Mouse (Mus musculus) forebrain, embryonic 11.5 days (tissue): Measurements from ENCODE around the gene Dnajb1. TPM values are rescaled to one million over a fixed set of nuclear protein-coding genes. Genes with fewer than 3 reads are reported as not detected.

Source experiments
- ATAC-seq: fragments of 200-750 bp; cut with Nextera tagmentation; replicated peaks from 2 replicates; pipeline ENCODE4 v1.8.0; 2017; ENCODE audit warnings: moderate TSS enrichment; ENCODE audit not compliant: low FRiP score
- DNase-seq: peaks from one replicate; pipeline ENCODE4 v3.0.0-alpha.2; 2017; ENCODE audit warnings: low spot score
- H3K27ac ChIP-seq: fragments of 300-500 bp; sonication (generic); 2 replicates; pipeline ENCODE4 v1.5.1; 2014; ENCODE audit warnings: low read depth, low read length
- H3K27me3 ChIP-seq: fragments of 300-500 bp; sonication (generic); 2 replicates; pipeline ENCODE4 v1.6.1; 2014; ENCODE audit warnings: mild to moderate bottlenecking, low read length, mixed read lengths; ENCODE audit not compliant: control insufficient read depth, insufficient read depth
- H3K36me3 ChIP-seq: fragments of 300-500 bp; sonication (generic); 2 replicates; pipeline ENCODE4 v1.6.1; 2014; ENCODE audit warnings: mild to moderate bottlenecking, low read length, moderate library complexity, mixed read lengths; ENCODE audit not compliant: control insufficient read depth, insufficient read depth
- H3K4me1 ChIP-seq: fragments of 300-500 bp; sonication (generic); replicated peaks from 2 replicates; pipeline ENCODE4 v1.6.1; 2014; ENCODE audit warnings: low read length, mixed read lengths; ENCODE audit not compliant: control insufficient read depth, insufficient read depth
- H3K4me2 ChIP-seq: fragments of 300-500 bp; sonication (generic); 2 replicates; pipeline ENCODE4 v1.6.1; 2014; ENCODE audit warnings: low read depth, mild to moderate bottlenecking, low read length, moderate library complexity, mixed read lengths; ENCODE audit not compliant: severe bottlenecking
- H3K4me3 ChIP-seq: fragments of 300-500 bp; sonication (generic); 2 replicates; pipeline ENCODE4 v1.5.1; 2014; ENCODE audit warnings: low read depth, low read length
- H3K9ac ChIP-seq: fragments of 300-500 bp; sonication (generic); 2 replicates; pipeline ENCODE4 v1.6.1; 2014; ENCODE audit warnings: low read length
- H3K9me3 ChIP-seq: fragments of 300-500 bp; sonication (generic); 2 replicates; pipeline ENCODE4 v1.6.1; 2016; ENCODE audit warnings: low read length, mixed read lengths; ENCODE audit not compliant: control insufficient read depth
- WGBS: fragments of 180-500 bp; shearing (Covaris S2); extraction: QIAGEN DNeasy Blood & Tissue Kit; methylation state at CpG from one replicate; pipeline ENCODE4 v1.1.7; 2014; 5-methylcytosine and 5-hydroxymethylcytosine counted together
- polyA plus RNA-seq: library from polyadenylated mRNA; unstranded; fragments of >200 nt; fragmentation: Nextera tagmentation; extraction: Ambion mirVana; gene quantifications from 2 replicates; pipeline ENCODE4 v1.2.1, GENCODE M21; 2014

Dnajb1 gene
- polyA plus RNA-seq, 1 experiment from 2014 or later: 73.8 TPM

DNA sequence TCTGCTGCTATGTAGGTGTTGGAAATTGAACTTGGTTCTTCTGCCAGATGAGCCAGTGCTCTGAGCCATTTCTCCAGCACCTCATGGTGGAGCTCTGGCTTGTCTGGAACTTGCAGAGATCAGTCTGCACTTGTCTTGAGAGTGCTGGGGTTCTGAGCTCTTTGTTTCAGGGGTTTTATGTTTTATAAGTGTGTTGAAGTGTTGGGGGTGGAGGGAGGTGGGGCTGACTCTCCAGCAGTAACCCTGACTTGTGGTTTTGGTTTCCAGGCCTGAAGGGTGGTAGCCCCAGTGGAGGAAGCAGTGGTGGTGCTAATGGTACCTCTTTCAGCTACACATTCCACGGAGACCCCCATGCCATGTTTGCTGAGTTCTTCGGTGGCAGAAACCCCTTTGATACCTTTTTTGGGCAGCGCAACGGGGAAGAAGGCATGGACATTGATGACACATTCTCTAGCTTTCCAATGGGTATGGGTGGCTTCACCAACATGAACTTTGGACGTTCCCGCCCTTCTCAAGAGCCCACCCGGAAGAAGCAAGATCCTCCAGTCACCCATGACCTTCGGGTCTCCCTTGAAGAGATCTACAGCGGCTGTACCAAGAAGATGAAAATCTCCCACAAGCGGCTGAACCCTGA lies 1.7 kb downstream of the Dnajb1 start:
- peak overlapping the region; percentile 74; the same call in 1 of the 2 replicates for H3K9ac ChIP-seq
- no peak for ATAC-seq
- H3K4me3 ChIP-seq: peak overlapping the region; percentile 79
- no peak overlapping the region for H3K27ac ChIP-seq
- WGBS: 96% methylated on average over 10 of the region's 10 CpGs
- peaks cover 18% of the 10 kb centered on the region for H3K36me3 ChIP-seq
- peaks cover 5% of the 10 kb centered on the region for H3K4me1 ChIP-seq
- DNase-seq: peak; percentile 44
- H3K27me3 ChIP-seq: no peaks in the 10 kb centered on the region
- peak overlapping the region; percentile 82 for H3K4me2 ChIP-seq
- H3K9me3 ChIP-seq: no peaks in the 10 kb centered on the region

DNA sequence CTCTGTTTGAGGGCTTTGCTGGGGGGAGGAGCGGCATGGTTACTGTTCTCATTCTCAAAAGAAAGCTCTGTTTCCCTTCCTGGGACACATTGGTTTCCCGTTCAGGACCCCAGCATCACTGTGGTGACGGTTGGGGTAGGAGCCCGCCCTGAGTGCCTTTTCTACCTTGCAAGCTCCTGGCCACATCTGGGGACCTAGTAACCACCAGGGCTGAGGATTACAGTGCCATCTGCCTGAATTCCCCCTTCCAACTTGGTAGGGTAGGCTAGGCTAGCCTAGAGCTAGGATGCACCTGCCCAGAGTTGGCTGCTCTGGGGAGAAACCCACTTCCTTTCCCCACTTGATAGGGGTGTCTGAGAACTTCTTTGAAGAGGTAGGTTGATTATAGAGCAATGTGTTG lies 3.9 kb downstream of the Dnajb1 start:
- peak; percentile 39 for DNase-seq
- peaks cover 18% of the 10 kb centered on the region for H3K36me3 ChIP-seq

GRCm38 (mm10) chr8:83613695-83614094 lies 5.7 kb downstream of the Dnajb1 start:
- no peak overlapping the region for H3K9ac ChIP-seq
- no peak overlapping the region for H3K27ac ChIP-seq
- H3K36me3 ChIP-seq: peaks cover 18% of the 10 kb centered on the region
- H3K4me2 ChIP-seq: no peak overlapping the region
- WGBS: 98% methylated on average over 4 of the region's 4 CpGs
- H3K9me3 ChIP-seq: no peaks in the 10 kb centered on the region
- H3K4me1 ChIP-seq: peaks cover 5% of the 10 kb centered on the region
- ATAC-seq (no peak), DNase-seq (peak; percentile 36)
- no peak overlapping the region for H3K4me3 ChIP-seq
- H3K27me3 ChIP-seq: no peaks in the 10 kb centered on the region

More for the DNA sequence above, 3.9 kb downstream of the Dnajb1 start:
- WGBS: 97% methylated on average over 4 of the region's 4 CpGs
- H3K27ac ChIP-seq: no peak overlapping the region
- H3K4me3 ChIP-seq: no peak overlapping the region
- no peak overlapping the region for H3K4me2 ChIP-seq
- ATAC-seq: no peak
- no peaks in the 10 kb centered on the region for H3K27me3 ChIP-seq
- peaks cover 5% of the 10 kb centered on the region for H3K4me1 ChIP-seq
- no peaks in the 10 kb centered on the region for H3K9me3 ChIP-seq
- H3K9ac ChIP-seq: no peak overlapping the region

GRCm38 (mm10) chr8:83616625-83617024 lies 8.6 kb downstream of the Dnajb1 start:
- ATAC-seq: no peak
- no peaks in the 10 kb centered on the region for H3K27me3 ChIP-seq
- peak; percentile 30 for DNase-seq
- no peak overlapping the region for H3K9ac ChIP-seq
- H3K27ac ChIP-seq: no peak overlapping the region
- no peaks in the 10 kb centered on the region for H3K4me1 ChIP-seq
- no peak overlapping the region for H3K4me3 ChIP-seq
- no peaks in the 10 kb centered on the region for H3K9me3 ChIP-seq
- H3K36me3 ChIP-seq: peaks cover 6% of the 10 kb centered on the region; the same call in 1 of the 2 replicates
- H3K4me2 ChIP-seq: no peak overlapping the region

DNA sequence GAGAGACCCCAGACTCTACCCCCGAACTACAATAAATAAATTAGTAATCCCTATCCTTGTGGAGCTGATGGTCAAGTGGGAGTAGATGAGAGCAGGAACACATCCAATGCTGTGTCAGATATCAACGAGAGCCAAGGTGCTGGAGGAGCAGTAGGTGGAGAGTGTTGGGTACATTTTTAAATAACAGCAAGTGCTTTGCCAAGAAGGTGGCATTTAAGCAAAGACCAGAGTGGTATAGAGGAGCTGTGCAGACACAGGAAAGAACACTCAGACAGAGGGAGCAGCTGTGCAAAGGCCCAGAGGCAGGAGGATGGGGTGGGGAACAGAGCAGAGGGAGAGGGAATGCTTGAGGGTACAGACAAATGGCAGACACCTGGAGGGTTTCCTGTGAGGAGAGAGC lies 9.1 kb downstream of the Dnajb1 start:
- WGBS: 86% methylated on average over 2 of the region's 2 CpGs
- no peak for DNase-seq

DNA sequence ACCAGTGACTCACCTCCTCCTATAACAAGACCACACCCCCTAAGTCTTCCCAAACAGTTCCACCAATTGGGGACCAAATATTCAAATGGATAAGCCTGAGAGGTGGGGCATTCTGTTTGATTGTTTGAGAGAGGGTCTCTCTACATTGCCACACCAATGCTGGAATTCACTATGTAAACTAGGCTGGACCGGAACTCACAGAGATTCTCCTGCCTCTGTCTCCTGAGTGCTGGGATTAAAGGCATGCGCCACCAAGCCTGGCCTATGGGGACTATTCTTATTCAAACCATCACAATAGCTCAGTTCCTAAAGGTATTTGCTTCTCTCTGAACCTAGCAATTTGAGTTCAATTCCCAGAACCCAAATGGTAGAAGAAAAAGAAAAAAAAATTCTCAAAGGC lies 10.6 kb downstream of the Dnajb1 start:
- WGBS: 91% methylated on average over 2 of the region's 2 CpGs
- Histone ChIP-seq H3K4me2 (no peak overlapping the region), H3K9ac (no peak overlapping the region), H3K9me3 (no peaks in the 10 kb centered on the region), H3K4me1 (no peaks in the 10 kb centered on the region), H3K4me3 (no peak overlapping the region), H3K27ac (no peak overlapping the region), H3K36me3 (peaks cover 2% of the 10 kb centered on the region; the same call in 1 of the 2 replicates), H3K27me3 (no peaks in the 10 kb centered on the region)
- no peak for ATAC-seq
- no peak for DNase-seq

More for the DNA sequence above, 9.1 kb downstream of the Dnajb1 start:
- H3K9me3 ChIP-seq: no peaks in the 10 kb centered on the region
- no peak for ATAC-seq
- no peak overlapping the region for H3K9ac ChIP-seq
- peaks cover 3% of the 10 kb centered on the region; the same call in 1 of the 2 replicates for H3K36me3 ChIP-seq
- H3K4me3 ChIP-seq: no peak overlapping the region
- H3K27me3 ChIP-seq: no peaks in the 10 kb centered on the region
- no peak overlapping the region for H3K27ac ChIP-seq
- no peak overlapping the region for H3K4me2 ChIP-seq
- H3K4me1 ChIP-seq: no peaks in the 10 kb centered on the region

DNA sequence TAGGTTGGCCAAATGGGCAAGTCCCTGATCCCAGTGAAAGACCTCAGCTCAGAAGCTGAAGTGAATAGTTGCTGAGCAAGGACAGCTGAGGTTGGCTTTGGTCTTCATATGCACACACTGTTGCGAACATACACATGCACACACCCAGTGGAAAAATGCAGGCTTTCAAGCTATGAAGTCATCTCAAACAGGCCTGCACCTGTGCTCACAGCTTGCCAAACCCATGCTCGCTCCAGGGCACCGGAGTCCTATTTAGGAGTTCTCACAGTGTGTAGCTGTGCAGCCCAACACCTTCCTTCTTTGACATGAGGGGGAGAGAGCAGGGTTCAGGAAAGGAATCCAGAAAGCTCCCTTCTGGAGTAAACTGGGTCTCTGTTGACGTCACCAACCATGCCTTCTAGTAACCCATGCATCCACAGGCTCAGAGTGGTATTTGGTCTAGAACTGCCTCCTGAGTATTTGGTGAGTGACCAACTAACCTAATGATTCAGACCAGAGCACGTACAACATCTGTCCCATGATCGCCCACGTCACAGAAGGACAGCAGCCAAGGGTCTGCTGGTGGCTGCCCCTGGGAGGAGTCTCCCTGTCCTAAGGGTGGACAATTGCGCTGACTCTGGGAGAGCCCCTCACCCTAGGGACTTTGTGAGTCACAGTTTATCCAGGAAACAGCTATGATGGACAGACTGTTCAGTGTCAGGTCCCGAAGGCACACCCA lies 11.7 kb downstream of the Dnajb1 start:
- Histone ChIP-seq H3K27me3 (no peaks in the 10 kb centered on the region), H3K9ac (no peak overlapping the region), H3K27ac (no peak overlapping the region), H3K36me3 (no peaks in the 10 kb centered on the region), H3K4me2 (no peak overlapping the region), H3K4me3 (no peak overlapping the region), H3K4me1 (no peaks in the 10 kb centered on the region), H3K9me3 (no peaks in the 10 kb centered on the region)
- ATAC-seq (no peak), DNase-seq (peak; percentile 41)
- WGBS: 89% methylated on average over 9 of the region's 9 CpGs

DNA sequence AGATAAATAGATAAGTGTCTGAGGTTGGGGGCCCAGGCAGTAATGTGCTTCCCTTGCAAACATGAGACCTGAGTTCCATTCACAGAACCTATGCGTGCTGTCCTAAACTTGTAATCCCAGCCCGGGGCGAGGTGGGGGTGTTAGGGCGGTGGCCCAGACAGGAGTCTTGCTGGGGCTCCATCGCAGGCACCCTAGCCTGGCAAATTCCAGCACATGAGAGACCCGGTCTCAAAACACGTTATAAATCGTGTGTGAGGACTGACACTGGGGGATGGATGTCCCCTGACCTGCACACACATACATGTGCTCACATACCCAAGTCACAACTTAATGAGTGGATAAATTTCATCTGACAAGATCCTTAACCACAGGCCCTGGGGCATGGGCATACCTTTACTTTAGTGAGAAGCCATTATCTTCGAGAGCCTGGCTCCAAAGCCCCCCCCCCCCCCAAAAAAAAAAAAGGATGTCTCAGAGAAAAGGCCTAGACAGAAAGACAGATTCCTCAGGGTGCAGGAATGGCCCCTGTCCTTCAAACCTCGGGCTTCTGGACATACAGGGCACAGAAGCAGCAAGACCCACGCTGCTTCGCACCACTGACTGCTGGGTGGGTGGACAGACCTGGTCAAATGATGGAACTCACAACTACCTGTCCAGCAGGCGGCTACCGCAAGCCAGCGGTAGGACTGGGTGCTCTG lies 13.8 kb downstream of the Dnajb1 start:
- DNase-seq (peak; percentile 51), ATAC-seq (peak; percentile 19; the same call in 1 of the 2 replicates)
- H3K4me2 ChIP-seq: peak overlapping the region; percentile 71
- H3K36me3 ChIP-seq: no peaks in the 10 kb centered on the region
- 58% methylated on average over 15 of the region's 15 CpGs for WGBS
- no peak overlapping the region for H3K27ac ChIP-seq
- H3K4me3 ChIP-seq: peak overlapping the region; percentile 31
- no peaks in the 10 kb centered on the region for H3K9me3 ChIP-seq
- no peaks in the 10 kb centered on the region for H3K27me3 ChIP-seq
- no peaks in the 10 kb centered on the region for H3K4me1 ChIP-seq
- peak overlapping the region; percentile 58 for H3K9ac ChIP-seq
